Mouse (Mus musculus) bone marrow macrophage, adult 2 months (primary cell): Measurements from ENCODE around the gene Oxct1.

ENCODE experiments used
- CTCF ChIP-seq: IDR thresholded peaks from 2 replicates; pipeline ENCODE4 v1.5.1; 2012; ENCODE audit warnings: low read depth, mild to moderate bottlenecking, low read length, moderate library complexity
- POLR2A ChIP-seq: IDR thresholded peaks from 2 replicates; pipeline ENCODE4 v1.6.1; 2012; ENCODE audit warnings: mild to moderate bottlenecking, low read depth, low read length, borderline replicate concordance

DNA sequence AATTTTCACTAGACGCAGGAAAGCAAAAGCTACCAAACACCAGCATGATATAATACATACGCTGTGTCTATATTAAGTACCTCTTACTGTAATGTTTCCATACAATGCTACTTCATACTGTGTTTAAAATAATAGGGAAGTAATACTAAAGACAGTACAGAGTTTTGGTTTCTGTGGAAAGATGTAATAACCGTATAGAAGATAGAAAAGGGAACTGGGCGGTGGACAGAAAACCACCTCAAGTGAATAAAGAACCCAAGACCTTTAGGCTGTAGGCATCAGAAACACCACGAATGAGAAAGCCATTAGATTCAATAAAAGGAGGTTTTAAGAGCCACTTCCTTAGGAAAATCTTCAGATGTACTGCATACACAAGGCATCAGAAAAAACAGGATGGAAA is 43.5 kb upstream of the Oxct1 start:
- TF ChIP-seq CTCF (no peak), POLR2A (no peak)
